Mouse (Mus musculus) embryo, embryonic 10.5 days (tissue): ENCODE measurements around the gene Taf1d.
A peak's percentile ranks its signal among the peaks of the same experiment; 100 is the strongest.
"Not testable (repeated sequence)": the region's sequence is repeated elsewhere in the genome, so short reads cannot be mapped to it uniquely, and the experiment has no call there.

ENCODE experiments used
- DNase-seq: peaks from one replicate; pipeline ENCODE4 v3.0.0-alpha.2; 2015; ENCODE audit warnings: low spot score

The Taf1d gene

GRCm38 (mm10) chr9:15305503-15306397 lies at the start of gene Taf1d:
Gene Taf1d, plus strand, starts transcription at chr9:15306214.
- peak; percentile 96 for DNase-seq

- no peak for DNase-seq
Measured at GRCm38 (mm10) chr9:15256214-15256613, 49.8 kb upstream of the Taf1d start.

GRCm38 (mm10) chr9:15261980-15262379 lies 44.0 kb upstream of the Taf1d start:
- no peak for DNase-seq

GRCm38 (mm10) chr9:15263487-15263886 lies 42.5 kb upstream of the Taf1d start:
- no peak for DNase-seq

- no peak for DNase-seq
Measured at GRCm38 (mm10) chr9:15273981-15274380, 32.0 kb upstream of the Taf1d start.

- no peak for DNase-seq
Measured at GRCm38 (mm10) chr9:15276855-15277254, 29.2 kb upstream of the Taf1d start.

- no peak for DNase-seq
Measured at GRCm38 (mm10) chr9:15278343-15278742, 27.7 kb upstream of the Taf1d start.

- DNase-seq: no peak
Measured at GRCm38 (mm10) chr9:15279139-15279648, 26.8 kb upstream of the Taf1d start.

- DNase-seq: peak; percentile 97
Measured at GRCm38 (mm10) chr9:15279649-15280490, 26.1 kb upstream of the Taf1d start, which contains the start of gene Med17. Gene Med17, minus strand, starts transcription at chr9:15279931.

GRCm38 (mm10) chr9:15280491-15280879 lies 25.5 kb upstream of the Taf1d start:
- DNase-seq: no peak

- DNase-seq: peak; percentile 28
Measured at GRCm38 (mm10) chr9:15285443-15285842, 20.6 kb upstream of the Taf1d start.

- no peak for DNase-seq
Measured at GRCm38 (mm10) chr9:15287846-15288245, 18.2 kb upstream of the Taf1d start.

- no peak for DNase-seq
Measured at GRCm38 (mm10) chr9:15288402-15288801, 17.6 kb upstream of the Taf1d start.

- DNase-seq: no peak
Measured at GRCm38 (mm10) chr9:15289251-15289650, 16.8 kb upstream of the Taf1d start.

- no peak for DNase-seq
Measured at GRCm38 (mm10) chr9:15297112-15297511, 8.9 kb upstream of the Taf1d start.

GRCm38 (mm10) chr9:15298451-15298850 lies 7.6 kb upstream of the Taf1d start:
- DNase-seq: no peak

GRCm38 (mm10) chr9:15300056-15300455 lies 6.0 kb upstream of the Taf1d start:
- DNase-seq: no peak

GRCm38 (mm10) chr9:15301399-15301798 lies 4.6 kb upstream of the Taf1d start:
- DNase-seq: peak; percentile 39

GRCm38 (mm10) chr9:15302006-15302405 lies 4.0 kb upstream of the Taf1d start:
- not testable (repeated sequence) for DNase-seq

- no peak for DNase-seq
Measured at GRCm38 (mm10) chr9:15302881-15303280, 3.1 kb upstream of the Taf1d start.

GRCm38 (mm10) chr9:15306398-15307119 lies 545 bp downstream of the Taf1d start, which contains the start of gene 4931406C07Rik:
Gene 4931406C07Rik, minus strand, starts transcription at chr9:15306448.
- DNase-seq: peak; percentile 66

GRCm38 (mm10) chr9:15307257-15307656 lies 1.2 kb downstream of the Taf1d start:
- DNase-seq: no peak
